Mouse (Mus musculus) forebrain, embryonic 12.5 days (tissue): ENCODE measurements around the gene Eaf2. TPM values are rescaled to one million over a fixed set of nuclear protein-coding genes. Genes with fewer than 3 reads are reported as not detected.

Source experiments
- ATAC-seq: fragments of 200-750 bp; cut with Nextera tagmentation; 2 replicates; pipeline ENCODE4 v1.8.0; 2017; ENCODE audit warnings: moderate TSS enrichment; ENCODE audit not compliant: low FRiP score
- H3K27ac ChIP-seq: fragments of 300-500 bp; sonication (generic); 2 replicates; pipeline ENCODE4 v1.5.1; 2016; ENCODE audit warnings: mild to moderate bottlenecking
- H3K27me3 ChIP-seq: fragments of 300-500 bp; sonication (generic); 2 replicates; pipeline ENCODE4 v1.6.1; 2016; ENCODE audit warnings: mild to moderate bottlenecking
- H3K36me3 ChIP-seq: fragments of 300-500 bp; sonication (generic); replicated peaks from 2 replicates; pipeline ENCODE4 v1.6.1; 2016; ENCODE audit warnings: mild to moderate bottlenecking
- H3K4me1 ChIP-seq: fragments of 300-500 bp; sonication (generic); 2 replicates; pipeline ENCODE4 v1.6.1; 2016
- H3K4me2 ChIP-seq: fragments of 300-500 bp; sonication (generic); 2 replicates; pipeline ENCODE4 v1.6.1; 2016; ENCODE audit warnings: mild to moderate bottlenecking, moderate library complexity
- H3K4me3 ChIP-seq: fragments of 300-500 bp; sonication (generic); replicated peaks from 2 replicates; pipeline ENCODE4 v1.5.1; 2016; ENCODE audit warnings: mild to moderate bottlenecking
- H3K9ac ChIP-seq: fragments of 300-500 bp; sonication (generic); 2 replicates; pipeline ENCODE4 v1.6.1; 2016; ENCODE audit warnings: mild to moderate bottlenecking
- H3K9me3 ChIP-seq: fragments of 300-500 bp; sonication (generic); 2 replicates; pipeline ENCODE4 v1.6.1; 2016
- WGBS: fragments of 180-500 bp; shearing (Covaris S2); methylation state at CpG from one replicate; pipeline ENCODE4 v1.1.7; 2016; 5-methylcytosine and 5-hydroxymethylcytosine counted together
- polyA plus RNA-seq: library from polyadenylated mRNA; unstranded; fragments of >200 nt; fragmentation: Nextera tagmentation; extraction: Ambion mirVana; gene quantifications from 2 replicates; pipeline ENCODE4 v1.2.1, GENCODE M21; 2016

The Eaf2 gene
- polyA plus RNA-seq, 1 experiment from 2014 or later, result 0.98 TPM

DNA sequence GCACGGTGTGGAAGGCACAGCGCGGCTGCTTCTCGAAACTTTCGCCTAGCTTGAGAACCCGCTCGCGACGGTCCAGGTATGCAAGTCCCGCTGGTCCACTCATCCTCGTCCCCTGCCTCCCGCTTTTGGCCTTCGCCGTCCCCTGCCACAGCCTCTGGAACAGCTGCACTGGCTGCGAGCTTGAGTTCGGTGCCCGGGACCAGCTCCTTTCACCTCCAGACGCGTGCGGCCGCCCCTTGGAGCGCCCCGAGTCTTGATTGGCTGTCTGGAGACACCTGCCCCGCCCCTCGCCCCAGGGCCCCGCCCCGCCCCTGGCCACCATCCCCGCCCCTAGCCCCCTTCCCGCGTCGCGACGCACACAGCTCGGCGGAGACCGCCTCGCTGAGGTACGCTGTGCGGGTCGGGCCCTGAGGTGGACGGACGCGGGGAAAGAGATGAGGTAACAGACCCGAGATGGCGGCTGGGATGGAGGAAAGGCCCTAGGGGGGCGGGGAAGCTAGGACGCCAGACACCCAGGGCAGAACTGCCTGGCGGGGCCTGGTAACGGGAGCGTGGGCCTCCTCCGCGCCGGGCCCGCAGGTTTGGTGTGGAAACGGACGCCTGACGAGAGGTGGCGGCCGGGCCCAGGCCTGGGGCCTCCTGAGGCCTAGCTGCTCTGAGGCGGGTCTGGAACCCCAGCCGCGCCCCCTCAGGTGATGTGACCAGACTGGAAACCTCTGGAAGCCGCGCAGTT is 46.6 kb downstream of the Eaf2 start, which contains the start of gene Iqcb1:
Gene Iqcb1, plus strand, starts transcription at position 332 of the 733 bp plus-strand sequence.
- WGBS, result under 1% methylated on average over 64 of the region's 64 CpGs
- peak; percentile 98 for ATAC-seq
- H3K9ac ChIP-seq, result peak within 1 kb of the TSS; percentile 81

DNA sequence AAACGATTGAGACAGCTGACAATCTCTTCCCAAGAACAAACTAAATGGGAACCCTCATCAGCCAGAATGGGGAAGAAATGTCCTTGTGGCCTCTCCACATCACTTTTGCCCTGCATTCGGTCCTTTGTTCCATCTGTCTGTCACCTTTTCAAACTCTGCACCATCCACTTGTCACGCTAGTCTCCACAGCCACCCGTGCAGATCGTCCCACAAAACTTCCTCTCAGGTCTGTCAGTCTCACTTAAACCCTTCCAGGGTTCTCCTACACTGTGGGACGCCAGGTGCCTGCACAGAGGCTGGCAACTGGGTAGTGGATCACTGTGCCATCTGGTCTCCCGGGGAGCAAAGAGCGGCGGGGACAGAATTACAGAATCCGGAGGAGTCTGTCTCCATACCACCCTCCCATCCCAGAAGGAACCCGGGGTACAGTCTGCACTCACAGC is 47.2 kb downstream of the Eaf2 start:
- H3K4me3 ChIP-seq, result peak overlapping the region; percentile 74
- peaks cover 9% of the 10 kb centered on the region for H3K4me1 ChIP-seq
- peak overlapping the region; percentile 81 for H3K9ac ChIP-seq
- no peak overlapping the region for H3K27ac ChIP-seq
- no peaks in the 10 kb centered on the region for H3K27me3 ChIP-seq
- no peaks in the 10 kb centered on the region for H3K9me3 ChIP-seq
- no peaks in the 10 kb centered on the region for H3K36me3 ChIP-seq
- H3K4me2 ChIP-seq, result peak overlapping the region; percentile 73
- 4% methylated on average over 11 of the region's 11 CpGs for WGBS
- ATAC-seq, result no peak

More for the DNA sequence above, 46.6 kb downstream of the Eaf2 start, which contains the start of gene Iqcb1:
- no peaks in the 10 kb centered on the region; the same call in 1 of the 2 replicates for H3K36me3 ChIP-seq
- H3K27ac ChIP-seq, result peak within 1 kb of the TSS; percentile 75
- H3K27me3 ChIP-seq, result no peaks in the 10 kb centered on the region
- H3K4me2 ChIP-seq, result peak within 1 kb of the TSS; percentile 73
- H3K4me1 ChIP-seq, result peaks cover 9% of the 10 kb centered on the region
- no peaks in the 10 kb centered on the region for H3K9me3 ChIP-seq
- H3K4me3 ChIP-seq, result peak within 1 kb of the TSS; percentile 74

DNA sequence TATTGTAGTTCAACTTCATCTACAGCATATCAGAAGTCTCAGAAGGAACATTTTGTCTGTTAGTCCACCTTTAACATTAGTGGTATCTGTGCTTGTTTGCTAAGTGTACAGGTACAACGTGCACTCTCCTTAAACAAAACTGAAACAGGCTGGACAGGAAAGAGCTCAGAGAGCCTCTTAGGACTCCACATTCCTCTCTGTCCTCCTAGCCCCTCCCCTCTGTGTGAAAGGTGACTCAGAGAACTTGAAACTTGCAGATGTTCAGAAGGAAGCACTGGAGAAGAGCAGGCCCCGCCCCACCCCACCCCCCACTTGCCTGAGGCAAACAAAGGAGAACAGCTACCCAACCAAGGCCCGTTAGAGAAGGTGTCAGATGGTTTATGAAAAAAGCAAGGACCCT is 53.3 kb downstream of the Eaf2 start:
- no peak for ATAC-seq

DNA sequence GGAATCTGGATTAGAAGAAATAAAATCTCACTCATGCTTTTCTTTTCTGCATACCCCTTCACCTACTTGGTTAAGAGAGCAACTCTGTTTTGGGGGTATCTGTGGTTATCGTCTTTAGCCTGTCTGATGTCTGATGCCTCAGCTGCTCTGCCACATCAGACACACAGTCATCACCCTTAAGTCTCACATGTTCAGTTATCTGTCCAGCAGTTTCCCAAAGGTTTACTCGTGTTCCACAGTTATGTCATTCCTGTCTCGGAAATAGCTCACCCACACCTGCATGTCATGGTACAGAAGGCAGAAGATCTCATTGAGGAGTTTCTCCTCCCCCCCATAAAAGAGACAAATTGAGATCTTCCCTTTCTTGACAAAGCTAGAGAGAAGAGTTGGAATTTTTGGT is 54.1 kb downstream of the Eaf2 start:
- Histone ChIP-seq H3K9ac (no peak overlapping the region), H3K27ac (no peak overlapping the region), H3K27me3 (no peaks in the 10 kb centered on the region), H3K36me3 (no peaks in the 10 kb centered on the region), H3K9me3 (no peaks in the 10 kb centered on the region), H3K4me1 (peaks cover 5% of the 10 kb centered on the region), H3K4me2 (no peak overlapping the region), H3K4me3 (no peak overlapping the region)
- no peak for ATAC-seq
- WGBS, result 86% methylated on average over 3 of the region's 3 CpGs

More for the DNA sequence above, 53.3 kb downstream of the Eaf2 start:
- Histone ChIP-seq H3K9me3 (no peaks in the 10 kb centered on the region), H3K4me1 (peaks cover 5% of the 10 kb centered on the region), H3K4me3 (no peak overlapping the region), H3K27me3 (no peaks in the 10 kb centered on the region), H3K27ac (no peak overlapping the region), H3K9ac (no peak overlapping the region), H3K4me2 (no peak overlapping the region), H3K36me3 (no peaks in the 10 kb centered on the region)
- 9% methylated on average over 3 of the region's 3 CpGs for WGBS

DNA sequence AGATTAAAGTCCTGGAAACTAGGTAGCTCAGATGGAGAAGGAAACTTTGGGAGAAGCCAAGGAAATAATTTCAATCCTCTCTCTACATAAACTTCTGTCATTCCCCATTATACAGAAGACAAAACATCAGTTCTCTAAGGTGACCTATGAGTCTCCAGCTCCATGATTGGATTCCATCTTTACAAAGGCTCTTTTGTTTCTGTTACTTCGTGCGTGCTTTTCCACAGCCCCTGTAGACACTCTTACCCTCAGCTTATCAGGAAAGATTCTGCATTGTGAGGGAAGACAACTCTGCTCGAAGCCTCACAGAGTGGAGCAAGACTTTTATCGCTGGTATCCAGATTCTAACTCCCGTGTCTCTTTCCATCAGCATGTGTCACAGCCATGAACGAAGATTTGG is 54.8 kb downstream of the Eaf2 start:
- H3K9ac ChIP-seq, result no peak overlapping the region
- no peak overlapping the region for H3K27ac ChIP-seq
- H3K9me3 ChIP-seq, result no peaks in the 10 kb centered on the region
- no peaks in the 10 kb centered on the region for H3K27me3 ChIP-seq
- H3K36me3 ChIP-seq, result no peaks in the 10 kb centered on the region
- H3K4me3 ChIP-seq, result no peak overlapping the region
- no peak for ATAC-seq
- H3K4me1 ChIP-seq, result peaks cover 5% of the 10 kb centered on the region
- no peak overlapping the region for H3K4me2 ChIP-seq
- 50% methylated on average over 6 of the region's 6 CpGs for WGBS

DNA sequence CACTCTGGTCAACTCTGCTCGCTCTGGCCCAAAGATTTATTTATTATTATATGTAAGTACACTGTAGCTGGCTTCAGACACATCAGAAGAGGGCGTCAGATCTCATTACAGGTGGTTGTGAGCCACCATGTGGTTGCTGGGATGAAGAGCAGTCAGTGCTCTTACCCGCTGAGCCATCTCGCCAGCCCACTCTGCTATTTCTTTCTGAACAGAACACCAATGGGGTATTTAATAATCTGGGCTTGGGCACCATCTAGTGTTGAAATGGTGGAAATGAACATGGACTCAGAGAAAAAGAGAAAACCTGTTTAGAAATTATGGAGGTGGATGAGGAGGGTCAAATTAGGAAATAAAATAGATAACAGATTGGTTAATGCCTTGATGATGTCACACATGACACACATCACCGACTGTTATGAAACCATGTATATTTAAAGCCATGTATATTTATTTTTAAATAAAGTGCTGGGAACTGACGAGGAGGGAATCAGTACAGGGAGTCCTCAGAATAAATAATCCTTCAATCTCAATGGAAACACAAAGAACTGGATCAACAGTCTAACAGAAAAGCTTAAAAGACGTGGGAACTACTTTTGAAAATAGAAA is 57.4 kb downstream of the Eaf2 start:
- no peak overlapping the region for H3K4me2 ChIP-seq

DNA sequence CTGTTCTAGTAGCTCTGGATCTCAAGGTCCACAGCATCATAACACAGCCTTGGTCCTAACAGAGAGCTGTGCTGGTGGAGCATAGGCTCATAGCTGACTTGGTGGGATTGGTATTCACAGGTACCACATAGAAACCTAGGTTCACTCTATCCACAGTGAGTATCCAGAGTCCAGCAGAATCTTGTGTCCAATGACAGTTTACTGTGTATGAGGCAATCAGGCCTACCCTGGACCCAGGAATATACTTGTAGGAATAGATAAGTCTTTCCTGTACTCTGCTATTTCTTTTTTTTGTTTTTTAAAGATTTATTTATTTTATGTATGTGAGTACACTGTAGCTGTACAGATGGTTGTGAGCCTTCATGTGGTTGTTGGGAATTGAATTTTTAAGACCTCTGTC is 57.9 kb downstream of the Eaf2 start:
- Histone ChIP-seq H3K4me1 (peaks cover 5% of the 10 kb centered on the region), H3K4me3 (no peak overlapping the region), H3K36me3 (no peaks in the 10 kb centered on the region), H3K9me3 (no peaks in the 10 kb centered on the region), H3K27ac (no peak overlapping the region), H3K27me3 (no peaks in the 10 kb centered on the region), H3K4me2 (no peak overlapping the region), H3K9ac (no peak overlapping the region)
- 0 out of 2 replicates have a peak, but pooled peaks have one; percentile 7 for ATAC-seq

More for the DNA sequence above, 57.4 kb downstream of the Eaf2 start:
- no peak overlapping the region for H3K9ac ChIP-seq
- no peak overlapping the region for H3K27ac ChIP-seq
- H3K4me1 ChIP-seq, result peaks cover 5% of the 10 kb centered on the region
- no peak overlapping the region for H3K4me3 ChIP-seq
- H3K36me3 ChIP-seq, result no peaks in the 10 kb centered on the region
- H3K27me3 ChIP-seq, result no peaks in the 10 kb centered on the region
- ATAC-seq, result peak; percentile 96
- H3K9me3 ChIP-seq, result no peaks in the 10 kb centered on the region
- 18% methylated on average over 7 of the region's 7 CpGs for WGBS

DNA sequence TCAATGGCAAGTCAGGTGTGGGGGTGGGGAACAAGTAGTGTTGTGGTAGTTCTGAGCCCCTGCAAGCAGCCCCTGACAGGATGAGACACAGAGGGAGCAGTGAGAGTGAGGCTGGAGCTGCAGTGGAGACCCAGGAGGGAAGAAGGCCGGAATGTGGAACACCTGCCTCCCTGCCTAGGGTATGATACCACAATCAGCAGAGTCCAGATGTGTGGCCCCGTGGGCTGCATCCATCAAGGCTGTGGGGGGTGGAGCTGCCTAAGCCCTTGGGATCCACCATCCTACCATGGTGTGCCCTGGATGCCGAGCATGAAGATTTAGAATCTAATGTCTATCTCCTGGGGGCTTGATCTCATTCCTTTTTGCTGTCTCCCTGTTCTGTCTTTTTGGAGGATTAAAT is 61.1 kb downstream of the Eaf2 start:
- ATAC-seq, result no peak
- Histone ChIP-seq H3K9ac (no peak overlapping the region), H3K4me3 (no peak overlapping the region), H3K36me3 (no peaks in the 10 kb centered on the region), H3K9me3 (no peaks in the 10 kb centered on the region), H3K27me3 (no peaks in the 10 kb centered on the region), H3K4me2 (no peak overlapping the region), H3K4me1 (no peaks in the 10 kb centered on the region), H3K27ac (no peak overlapping the region)
- 62% methylated on average over 3 of the region's 3 CpGs for WGBS

DNA sequence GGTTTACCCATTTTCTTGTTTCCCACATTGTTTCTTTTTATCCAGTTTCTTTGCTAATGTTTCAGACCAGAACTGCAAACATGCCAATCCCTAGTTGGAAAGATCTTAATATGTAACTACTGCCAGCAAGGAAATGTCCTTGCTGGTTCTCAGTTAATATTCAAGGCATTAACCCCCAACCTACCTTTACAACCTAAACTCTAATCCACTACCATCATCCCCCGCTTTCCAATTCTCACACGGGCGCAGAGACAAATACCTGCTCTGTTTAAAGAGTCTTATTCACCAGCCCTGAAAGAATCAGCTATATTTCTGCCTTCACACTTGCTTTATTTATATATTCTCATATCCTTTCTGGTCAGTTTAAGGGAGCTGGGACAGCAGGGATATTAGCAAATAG is 66.2 kb downstream of the Eaf2 start:
- Histone ChIP-seq H3K9me3 (no peaks in the 10 kb centered on the region), H3K4me2 (no peak overlapping the region), H3K36me3 (no peaks in the 10 kb centered on the region), H3K4me1 (no peaks in the 10 kb centered on the region), H3K27me3 (no peaks in the 10 kb centered on the region), H3K4me3 (no peak overlapping the region), H3K27ac (no peak overlapping the region), H3K9ac (no peak overlapping the region)
- ATAC-seq, result no peak
- WGBS, result 94% methylated on average over 3 of the region's 3 CpGs

DNA sequence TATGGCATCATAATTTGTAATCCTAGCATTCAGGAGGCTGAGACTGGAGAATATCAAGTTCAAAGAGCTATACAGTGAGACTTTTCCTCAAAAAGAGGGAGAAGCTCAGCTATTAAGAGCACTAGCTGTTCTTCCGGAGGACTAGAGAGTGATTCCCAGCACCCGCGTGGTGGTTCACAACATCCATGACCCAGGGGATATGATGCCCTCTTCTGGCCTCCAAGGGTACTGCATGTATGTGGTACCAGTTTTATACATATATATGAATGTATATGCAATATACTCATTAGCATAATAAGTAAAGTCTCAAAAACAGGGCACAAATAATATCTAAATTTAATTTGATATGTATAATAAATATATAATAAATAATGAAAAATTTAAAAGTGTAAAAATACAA is 72.4 kb downstream of the Eaf2 start:
- no peak overlapping the region for H3K9ac ChIP-seq
- H3K9me3 ChIP-seq, result no peaks in the 10 kb centered on the region
- H3K27me3 ChIP-seq, result no peaks in the 10 kb centered on the region
- H3K27ac ChIP-seq, result no peak overlapping the region
- no peak for ATAC-seq
- WGBS, result 89% methylated on average over 3 of the region's 3 CpGs
- H3K36me3 ChIP-seq, result no peaks in the 10 kb centered on the region
- no peak overlapping the region for H3K4me2 ChIP-seq
- H3K4me1 ChIP-seq, result no peaks in the 10 kb centered on the region
- H3K4me3 ChIP-seq, result no peak overlapping the region

DNA sequence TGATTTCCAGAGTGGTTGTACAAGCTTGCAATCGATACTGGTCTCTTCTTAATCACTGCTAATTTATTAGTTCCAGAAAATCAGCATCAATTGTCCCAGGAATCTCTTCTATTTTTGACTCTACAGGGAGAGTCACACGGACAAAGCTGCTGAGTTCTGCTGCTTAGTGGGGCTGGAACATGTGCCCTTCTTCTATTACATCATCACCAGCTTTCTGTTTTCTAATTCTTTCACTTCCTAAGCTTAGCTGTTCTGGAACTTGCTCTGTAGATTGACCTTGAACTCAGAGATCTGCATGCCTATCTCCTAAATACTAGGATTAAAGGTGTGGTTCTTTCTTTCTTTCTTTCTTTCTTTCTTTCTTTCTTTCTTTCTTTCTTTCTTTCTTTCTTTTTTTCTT is 76.5 kb downstream of the Eaf2 start:
- no peak overlapping the region for H3K4me2 ChIP-seq
- no peak overlapping the region for H3K9ac ChIP-seq
- 87% methylated on average over 2 of the region's 2 CpGs for WGBS
- no peaks in the 10 kb centered on the region for H3K36me3 ChIP-seq
- ATAC-seq, result no peak
- H3K27me3 ChIP-seq, result no peaks in the 10 kb centered on the region
- no peaks in the 10 kb centered on the region for H3K4me1 ChIP-seq
- H3K4me3 ChIP-seq, result no peak overlapping the region
- H3K27ac ChIP-seq, result no peak overlapping the region
- no peaks in the 10 kb centered on the region for H3K9me3 ChIP-seq

DNA sequence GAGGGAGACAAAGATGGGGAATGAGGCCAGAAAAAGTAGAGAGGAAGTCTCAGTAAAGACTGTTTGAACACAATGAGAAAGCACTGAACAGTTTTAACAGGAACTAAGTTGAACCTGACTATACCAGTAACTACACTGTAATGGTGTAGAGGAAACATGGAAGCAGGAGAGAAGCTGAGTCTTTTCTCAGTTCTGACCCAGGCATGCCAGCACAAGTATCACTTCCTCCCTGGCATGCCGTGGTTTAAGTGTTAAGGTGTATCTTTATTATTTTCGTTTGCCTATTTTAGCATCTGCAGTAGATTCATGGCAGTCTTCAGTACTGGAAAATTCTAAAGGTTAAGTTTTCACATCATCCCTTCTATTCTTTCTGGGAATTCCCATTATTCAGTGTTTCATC is 79.8 kb downstream of the Eaf2 start:
- no peak for ATAC-seq
- Histone ChIP-seq H3K4me1 (no peaks in the 10 kb centered on the region), H3K27me3 (no peaks in the 10 kb centered on the region), H3K4me3 (no peak overlapping the region), H3K9ac (no peak overlapping the region), H3K9me3 (no peaks in the 10 kb centered on the region), H3K4me2 (no peak overlapping the region), H3K36me3 (no peaks in the 10 kb centered on the region), H3K27ac (no peak overlapping the region)
- 90% methylated on average over 2 of the region's 2 CpGs for WGBS

DNA sequence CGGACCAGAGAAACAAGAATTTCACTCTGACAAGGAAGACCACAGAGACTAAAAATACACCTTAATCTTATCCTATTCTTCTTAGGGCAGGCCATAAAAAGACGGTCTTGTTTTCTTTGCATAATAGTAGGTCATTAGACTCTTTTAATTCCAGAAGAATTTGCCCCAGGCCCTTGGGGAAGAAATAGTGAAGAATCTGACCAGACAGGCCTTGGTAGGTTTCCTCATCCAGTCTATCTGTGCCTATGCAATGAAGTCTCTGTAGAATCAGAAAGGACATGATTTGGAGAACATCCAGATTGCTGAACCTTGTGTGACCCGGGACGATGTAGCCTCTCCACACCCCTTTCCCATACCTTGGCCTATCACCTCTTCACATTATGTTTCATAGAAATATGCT is 84.6 kb downstream of the Eaf2 start:
- ATAC-seq, result no peak
- no peaks in the 10 kb centered on the region for H3K36me3 ChIP-seq

More for the DNA sequence above, 84.6 kb downstream of the Eaf2 start:
- Histone ChIP-seq H3K27me3 (no peaks in the 10 kb centered on the region), H3K9me3 (no peaks in the 10 kb centered on the region), H3K27ac (no peak overlapping the region), H3K4me3 (no peak overlapping the region), H3K9ac (no peak overlapping the region), H3K4me2 (no peak overlapping the region), H3K4me1 (no peaks in the 10 kb centered on the region)
- WGBS, result 87% methylated on average over 4 of the region's 4 CpGs
